Mouse (Mus musculus): ENCODE data around the gene Dlg2. TPM values are rescaled to one million over a fixed set of nuclear protein-coding genes. Genes with fewer than 3 reads are reported as not detected.
A peak's percentile ranks its signal among the peaks of the same experiment; 100 is the strongest.

Gene Dlg2
- polyA plus RNA-seq, 1 experiment from 2014 or later: 28.5 TPM

GRCm38 (mm10) chr7:92044966-92045365, 1568.5 kb downstream of the Dlg2 start:
- Histone ChIP-seq H3K9me3 (no peaks in the 10 kb centered on the region), H3K36me3 (no peaks in the 10 kb centered on the region), H3K9ac (no peak overlapping the region), H3K4me1 (replicated peaks) (no peaks in the 10 kb centered on the region), H3K4me2 (no peak overlapping the region), H3K27me3 (no peaks in the 10 kb centered on the region), H3K27ac (replicated peaks) (no peak overlapping the region), H3K4me3 (no peak overlapping the region)
- 87% methylated on average over 1 of the region's 1 CpGs for WGBS
- no peak for ATAC-seq (ENCODE audit: low FRiP score, low read depth)

- Histone ChIP-seq H3K4me3 (no peak overlapping the region), H3K9me3 (no peaks in the 10 kb centered on the region), H3K9ac (no peak overlapping the region), H3K4me1 (replicated peaks) (no peaks in the 10 kb centered on the region), H3K27ac (replicated peaks) (no peak overlapping the region), H3K36me3 (no peaks in the 10 kb centered on the region), H3K27me3 (no peaks in the 10 kb centered on the region), H3K4me2 (no peak overlapping the region)
- 61% methylated on average over 2 of the region's 2 CpGs for WGBS
- no peak for ATAC-seq (ENCODE audit: low FRiP score, low read depth)
Observed at GRCm38 (mm10) chr7:92047271-92047670, 1570.8 kb downstream of the Dlg2 start.

- Histone ChIP-seq H3K4me2 (no peak overlapping the region), H3K27ac (replicated peaks) (no peak overlapping the region), H3K9me3 (no peaks in the 10 kb centered on the region), H3K9ac (no peak overlapping the region), H3K36me3 (no peaks in the 10 kb centered on the region), H3K27me3 (no peaks in the 10 kb centered on the region), H3K4me3 (no peak overlapping the region), H3K4me1 (replicated peaks) (no peaks in the 10 kb centered on the region)
- no peak for ATAC-seq (ENCODE audit: low FRiP score, low read depth)
- 86% methylated on average over 1 of the region's 1 CpGs for WGBS
Observed at GRCm38 (mm10) chr7:92048876-92049275, 1572.4 kb downstream of the Dlg2 start.

- Histone ChIP-seq H3K4me1 (replicated peaks) (no peaks in the 10 kb centered on the region), H3K4me3 (no peak overlapping the region), H3K36me3 (no peaks in the 10 kb centered on the region), H3K4me2 (no peak overlapping the region), H3K9me3 (no peaks in the 10 kb centered on the region), H3K27ac (replicated peaks) (0 out of 2 replicates have a peak overlapping the region, but pooled peaks have one; percentile 25), H3K27me3 (no peaks in the 10 kb centered on the region), H3K9ac (no peak overlapping the region)
- 56% methylated on average over 4 of the region's 4 CpGs for WGBS
- ATAC-seq (ENCODE audit: low FRiP score, low read depth): no peak
Observed at GRCm38 (mm10) chr7:92066851-92067250, 1590.4 kb downstream of the Dlg2 start.

- Histone ChIP-seq H3K4me1 (replicated peaks) (no peaks in the 10 kb centered on the region), H3K27ac (replicated peaks) (no peak overlapping the region), H3K4me3 (no peak overlapping the region), H3K27me3 (no peaks in the 10 kb centered on the region), H3K36me3 (no peaks in the 10 kb centered on the region), H3K4me2 (no peak overlapping the region), H3K9ac (no peak overlapping the region), H3K9me3 (no peaks in the 10 kb centered on the region)
- no peak for ATAC-seq (ENCODE audit: low FRiP score, low read depth)
- 70% methylated on average over 2 of the region's 3 CpGs for WGBS
Observed at GRCm38 (mm10) chr7:92087429-92087828, 1611.0 kb downstream of the Dlg2 start.

GRCm38 (mm10) chr7:92093860-92094259, 1617.4 kb downstream of the Dlg2 start:
- H3K4me1 ChIP-seq (replicated peaks): no peaks in the 10 kb centered on the region
- no peaks in the 10 kb centered on the region for H3K9me3 ChIP-seq
- H3K36me3 ChIP-seq: no peaks in the 10 kb centered on the region
- no peak overlapping the region for H3K4me2 ChIP-seq
- WGBS: 9% methylated on average over 3 of the region's 3 CpGs
- H3K4me3 ChIP-seq: no peak overlapping the region
- peak; percentile 81 for ATAC-seq (ENCODE audit: low FRiP score, low read depth)
- no peak overlapping the region for H3K27ac ChIP-seq (replicated peaks)
- no peak overlapping the region for H3K9ac ChIP-seq
- H3K27me3 ChIP-seq: no peaks in the 10 kb centered on the region

GRCm38 (mm10) chr7:92095198-92095597, 1618.7 kb downstream of the Dlg2 start:
- no peak for ATAC-seq (ENCODE audit: low FRiP score, low read depth)
- no peaks in the 10 kb centered on the region for H3K4me1 ChIP-seq (replicated peaks)
- 77% methylated on average over 3 of the region's 3 CpGs for WGBS

GRCm38 (mm10) chr7:92100847-92101246, 1624.4 kb downstream of the Dlg2 start:
- Histone ChIP-seq H3K4me3 (no peak overlapping the region), H3K4me1 (replicated peaks) (peaks cover 5% of the 10 kb centered on the region; the same call in 1 of the 2 replicates), H3K36me3 (no peaks in the 10 kb centered on the region), H3K27me3 (no peaks in the 10 kb centered on the region), H3K9ac (no peak overlapping the region), H3K27ac (replicated peaks) (peak overlapping the region; percentile 32; the same call in 1 of the 2 replicates), H3K9me3 (no peaks in the 10 kb centered on the region), H3K4me2 (no peak overlapping the region)
- ATAC-seq (ENCODE audit: low FRiP score, low read depth): no peak
- 43% methylated on average over 2 of the region's 2 CpGs for WGBS

More at GRCm38 (mm10) chr7:92095198-92095597, 1618.7 kb downstream of the Dlg2 start:
- Histone ChIP-seq H3K4me3 (no peak overlapping the region), H3K27me3 (no peaks in the 10 kb centered on the region), H3K4me2 (no peak overlapping the region), H3K36me3 (no peaks in the 10 kb centered on the region), H3K9me3 (no peaks in the 10 kb centered on the region), H3K27ac (replicated peaks) (no peak overlapping the region), H3K9ac (no peak overlapping the region)

- H3K9ac ChIP-seq: no peak overlapping the region
- no peaks in the 10 kb centered on the region for H3K27me3 ChIP-seq
- H3K4me3 ChIP-seq: no peak overlapping the region
- WGBS: 21% methylated on average over 4 of the region's 4 CpGs
- H3K9me3 ChIP-seq: no peaks in the 10 kb centered on the region
- peaks cover 5% of the 10 kb centered on the region; the same call in 1 of the 2 replicates for H3K4me1 ChIP-seq (replicated peaks)
- no peaks in the 10 kb centered on the region for H3K36me3 ChIP-seq
- peak; percentile 85 for ATAC-seq (ENCODE audit: low FRiP score, low read depth)
- no peak overlapping the region for H3K4me2 ChIP-seq
- no peak overlapping the region for H3K27ac ChIP-seq (replicated peaks)
Observed at GRCm38 (mm10) chr7:92102892-92103543, 1626.5 kb downstream of the Dlg2 start.

GRCm38 (mm10) chr7:92105477-92105876, 1629.0 kb downstream of the Dlg2 start:
- ATAC-seq (ENCODE audit: low FRiP score, low read depth): peak; percentile 72; the same call in 1 of the 2 replicates
- Histone ChIP-seq H3K36me3 (no peaks in the 10 kb centered on the region), H3K4me2 (no peak overlapping the region), H3K4me3 (no peak overlapping the region), H3K4me1 (replicated peaks) (peaks cover 5% of the 10 kb centered on the region; the same call in 1 of the 2 replicates), H3K27ac (replicated peaks) (no peak overlapping the region), H3K9me3 (no peaks in the 10 kb centered on the region), H3K9ac (no peak overlapping the region), H3K27me3 (no peaks in the 10 kb centered on the region)
- 41% methylated on average over 2 of the region's 2 CpGs for WGBS

- H3K4me3 ChIP-seq: no peak overlapping the region
- 82% methylated on average over 2 of the region's 2 CpGs for WGBS
- no peak overlapping the region for H3K27ac ChIP-seq (replicated peaks)
- 0 out of 2 replicates have a peak, but pooled peaks have one; percentile 4 for ATAC-seq (ENCODE audit: low FRiP score, low read depth)
- no peaks in the 10 kb centered on the region for H3K27me3 ChIP-seq
- H3K4me1 ChIP-seq (replicated peaks): peaks cover 5% of the 10 kb centered on the region; the same call in 1 of the 2 replicates
- H3K36me3 ChIP-seq: no peaks in the 10 kb centered on the region
- no peak overlapping the region for H3K4me2 ChIP-seq
- H3K9me3 ChIP-seq: no peaks in the 10 kb centered on the region
- 0 out of 2 replicates have a peak overlapping the region, but pooled peaks have one; percentile 19 for H3K9ac ChIP-seq
Observed at GRCm38 (mm10) chr7:92105956-92106355, 1629.5 kb downstream of the Dlg2 start.

GRCm38 (mm10) chr7:92113065-92113464, 1636.6 kb downstream of the Dlg2 start:
- no peaks in the 10 kb centered on the region for H3K27me3 ChIP-seq
- 91% methylated on average over 4 of the region's 4 CpGs for WGBS
- no peak overlapping the region for H3K4me2 ChIP-seq
- no peaks in the 10 kb centered on the region for H3K36me3 ChIP-seq
- H3K4me1 ChIP-seq (replicated peaks): no peaks in the 10 kb centered on the region
- H3K9me3 ChIP-seq: no peaks in the 10 kb centered on the region
- H3K4me3 ChIP-seq: no peak overlapping the region
- H3K9ac ChIP-seq: no peak overlapping the region
- no peak overlapping the region for H3K27ac ChIP-seq (replicated peaks)
- ATAC-seq (ENCODE audit: low FRiP score, low read depth): no peak
